Mouse (Mus musculus) urinary bladder, postnatal 10 days (tissue): Measurements from ENCODE around the gene Cdc42bpg.
"Not testable (repeated sequence)": the region's sequence is repeated elsewhere in the genome, so short reads cannot be mapped to it uniquely, and the experiment has no call there.

Experiments used
- DNase-seq: peaks from one replicate; pipeline ENCODE4 v3.0.0; 2022; ENCODE audit warnings: low spot score

Cdc42bpg gene

GRCm38 (mm10) chr19:6277661-6278438 is 28.4 kb upstream of the Cdc42bpg start:
- DNase-seq, result peak; percentile 28

GRCm38 (mm10) chr19:6278439-6279073 is 27.7 kb upstream of the Cdc42bpg start:
- DNase-seq, result no peak

- no peak for DNase-seq
Measured at GRCm38 (mm10) chr19:6279481-6280144, 26.6 kb upstream of the Cdc42bpg start.

GRCm38 (mm10) chr19:6280554-6280953 is 25.7 kb upstream of the Cdc42bpg start:
- no peak for DNase-seq

GRCm38 (mm10) chr19:6281122-6282020 is 24.9 kb upstream of the Cdc42bpg start:
- no peak for DNase-seq

- no peak for DNase-seq
Measured at GRCm38 (mm10) chr19:6283001-6283400, 23.3 kb upstream of the Cdc42bpg start.

- DNase-seq, result no peak
Measured at GRCm38 (mm10) chr19:6284502-6284901, 21.8 kb upstream of the Cdc42bpg start.

- DNase-seq, result no peak
Measured at GRCm38 (mm10) chr19:6285226-6285625, 21.0 kb upstream of the Cdc42bpg start.

- no peak for DNase-seq
Measured at GRCm38 (mm10) chr19:6285632-6286433, 20.4 kb upstream of the Cdc42bpg start.

- DNase-seq, result no peak
Measured at GRCm38 (mm10) chr19:6286434-6287401, 19.5 kb upstream of the Cdc42bpg start.

GRCm38 (mm10) chr19:6288236-6288894 is 17.9 kb upstream of the Cdc42bpg start:
- DNase-seq, result no peak

- DNase-seq, result no peak
Measured at GRCm38 (mm10) chr19:6289696-6290238, 16.5 kb upstream of the Cdc42bpg start.

GRCm38 (mm10) chr19:6290720-6291116 is 15.5 kb upstream of the Cdc42bpg start:
- not testable (repeated sequence) for DNase-seq

GRCm38 (mm10) chr19:6291117-6291781 is 15.0 kb upstream of the Cdc42bpg start:
- no peak for DNase-seq

- no peak for DNase-seq
Measured at GRCm38 (mm10) chr19:6292262-6292661, 14.0 kb upstream of the Cdc42bpg start.

- DNase-seq, result no peak
Measured at GRCm38 (mm10) chr19:6294301-6294700, 12.0 kb upstream of the Cdc42bpg start.

GRCm38 (mm10) chr19:6296551-6297210 is 9.6 kb upstream of the Cdc42bpg start:
- DNase-seq, result no peak

- no peak for DNase-seq
Measured at GRCm38 (mm10) chr19:6297641-6298040, 8.6 kb upstream of the Cdc42bpg start.
